Mouse (Mus musculus) gastrocnemius, postnatal 10 days (tissue): Measurements from ENCODE around the gene Psmb2. TPM values are rescaled to one million over a fixed set of nuclear protein-coding genes. Genes with fewer than 3 reads are reported as not detected.

ENCODE experiments used
- DNase-seq: peaks from one replicate; pipeline ENCODE4 v3.0.0; 2021; ENCODE audit warnings: mixed read lengths
- total RNA-seq, 2 experiments: library from RNA; stranded (reverse); gene quantifications; 2 replicates each; pipeline ENCODE4 v1.2.3; 2021

Gene Psmb2
- total RNA-seq, 2 experiments from 2014 or later: 117 to 119 TPM

DNA sequence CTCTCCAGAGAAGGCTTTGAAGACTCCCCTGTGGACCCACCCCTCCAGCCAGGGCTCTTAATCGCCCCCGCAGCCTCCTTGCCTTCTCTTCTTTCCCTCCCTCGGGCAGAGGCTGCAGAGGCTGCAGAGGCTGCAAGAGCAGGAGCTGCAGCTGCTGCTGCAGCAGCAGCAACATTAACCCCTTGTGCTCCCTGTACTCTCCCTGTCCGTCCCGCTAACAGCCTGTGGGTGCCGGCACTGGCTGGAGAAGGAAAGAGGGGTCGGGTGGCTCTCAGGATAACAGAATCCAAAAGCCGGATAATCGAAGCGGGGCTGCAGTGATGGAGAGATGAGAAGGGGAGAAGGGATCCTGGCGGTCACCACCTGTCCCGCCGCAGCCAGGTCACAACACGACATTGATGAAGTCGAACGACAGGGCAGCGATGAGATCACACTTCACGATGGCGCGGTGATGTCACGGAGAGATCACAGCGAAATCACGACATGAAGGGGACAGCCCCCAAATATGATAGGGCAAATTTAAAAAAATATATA lies 75.2 kb downstream of the Psmb2 start:
- peak; percentile 13 for DNase-seq

DNA sequence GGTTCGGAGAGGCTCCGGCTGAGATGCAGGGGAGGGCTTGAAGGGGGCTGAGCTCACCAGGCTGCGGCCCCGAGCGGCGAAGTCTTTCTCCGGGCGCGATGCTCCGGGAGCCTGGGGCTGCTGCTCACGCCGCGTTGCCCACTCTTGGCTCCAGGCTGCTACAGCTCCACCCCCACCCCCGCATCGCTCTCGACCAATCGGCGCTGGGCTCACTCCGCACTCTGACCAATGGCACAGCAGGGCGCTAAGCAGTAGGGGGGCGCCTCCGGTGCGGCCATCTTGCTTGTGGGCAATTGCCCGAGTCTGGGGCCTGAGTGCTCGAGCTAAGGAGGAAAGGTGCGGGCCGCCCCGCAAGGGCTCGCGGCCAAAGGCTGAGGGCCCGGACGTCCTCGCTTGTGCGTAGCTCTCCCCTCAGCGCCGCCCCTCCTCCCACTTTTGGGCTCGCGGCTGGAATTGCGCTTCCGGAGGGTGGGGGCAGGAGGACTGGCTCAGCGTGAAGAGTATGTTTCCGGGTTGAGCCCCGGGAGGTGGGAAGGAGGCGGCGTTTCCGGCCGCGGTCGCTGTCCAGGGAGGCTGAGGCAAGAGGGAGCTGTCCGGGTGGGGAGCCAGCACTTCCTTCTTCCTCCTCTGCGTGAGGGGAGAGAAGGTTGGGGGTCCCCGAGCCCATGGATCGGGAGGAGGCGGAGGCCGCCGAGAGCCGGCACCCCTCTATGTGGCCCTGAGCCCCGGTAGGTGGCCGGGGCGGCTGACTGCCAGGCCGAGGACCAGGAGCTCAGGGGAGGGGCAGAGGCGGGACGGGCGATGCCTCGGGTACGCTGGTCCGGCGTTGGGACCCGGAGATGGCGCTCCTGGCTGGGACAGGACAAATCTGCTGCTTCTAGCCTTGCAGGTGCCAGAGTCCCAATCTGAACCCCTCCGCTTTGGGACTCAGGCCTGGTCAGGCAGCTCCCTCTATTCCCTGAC lies 76.1 kb downstream of the Psmb2 start, which contains the start of the genes Ncdn and AU040320:
Gene Ncdn (minus strand): TSS at position 171 of the 963 bp plus-strand sequence.
Gene AU040320 (plus strand): TSS at position 277 of the 963 bp plus-strand sequence.
- DNase-seq: peak; percentile 95

DNA sequence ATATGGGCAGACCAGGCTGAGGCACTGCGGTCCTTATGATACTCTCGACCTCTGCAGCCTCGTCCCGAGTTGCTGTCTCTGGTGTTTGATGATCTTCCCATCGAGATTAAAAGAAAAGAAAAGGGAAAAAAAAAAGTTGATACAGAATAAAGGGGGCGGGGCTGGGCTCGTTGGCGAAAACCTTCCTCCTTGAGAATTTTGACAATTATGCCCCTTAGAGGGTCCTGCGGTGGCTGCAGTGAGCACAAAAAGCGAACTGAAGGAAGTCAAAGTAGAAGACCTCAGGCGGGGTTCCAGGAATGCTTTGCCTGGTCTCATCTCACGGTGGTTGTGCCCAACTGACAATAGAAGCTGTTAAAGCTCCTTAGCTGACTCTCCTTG lies 76.8 kb downstream of the Psmb2 start:
- DNase-seq: no peak

DNA sequence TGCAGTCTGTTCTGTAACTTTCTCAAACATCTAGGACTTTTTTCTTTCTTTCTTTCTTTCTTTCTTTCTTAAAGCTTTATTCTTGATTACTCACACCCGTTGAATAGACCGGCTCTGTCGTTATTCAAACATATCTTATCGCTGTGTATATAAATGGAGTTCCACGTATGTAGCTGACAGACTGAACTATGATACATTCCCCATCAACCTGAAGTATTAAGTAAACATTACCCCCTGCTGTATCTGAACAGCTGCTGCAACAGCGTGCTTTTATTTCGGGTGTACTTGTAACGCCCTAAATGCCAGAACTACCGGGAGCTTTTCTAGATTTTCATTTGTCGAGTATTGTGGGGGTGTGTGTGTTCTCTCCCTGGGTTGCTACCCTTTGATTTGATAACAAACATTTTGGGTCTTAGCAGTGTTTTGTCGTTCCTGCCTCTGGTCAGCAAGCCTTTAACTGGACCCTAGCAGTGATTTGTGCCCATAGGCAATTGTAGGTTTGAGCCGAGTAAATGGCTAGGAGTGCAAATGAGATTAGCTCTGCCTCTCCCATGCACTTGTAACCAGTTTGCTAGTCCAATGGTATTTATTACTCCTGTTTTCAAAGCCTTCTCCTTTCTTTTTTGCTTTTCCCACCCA lies 77.4 kb downstream of the Psmb2 start:
- DNase-seq: no peak

DNA sequence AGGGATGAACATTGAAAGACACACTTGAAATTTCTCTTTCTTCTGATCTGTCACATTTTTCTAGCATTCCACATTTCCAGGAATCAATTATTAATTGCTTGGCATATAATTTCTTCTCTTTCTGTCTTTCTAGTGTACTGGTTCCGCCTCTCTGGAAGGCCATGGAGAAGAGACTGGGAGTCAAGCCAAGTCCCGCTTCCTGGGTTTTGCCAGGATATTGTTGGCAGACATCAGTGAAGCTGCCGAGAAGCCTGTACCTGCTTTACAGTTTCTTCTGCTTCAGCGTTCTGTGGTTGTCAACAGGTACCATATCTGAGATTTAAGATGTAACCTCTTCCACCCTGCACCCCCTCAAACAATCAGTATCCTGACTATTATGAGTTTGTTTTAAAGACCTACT lies 79.3 kb downstream of the Psmb2 start:
- peak; percentile 10 for DNase-seq

DNA sequence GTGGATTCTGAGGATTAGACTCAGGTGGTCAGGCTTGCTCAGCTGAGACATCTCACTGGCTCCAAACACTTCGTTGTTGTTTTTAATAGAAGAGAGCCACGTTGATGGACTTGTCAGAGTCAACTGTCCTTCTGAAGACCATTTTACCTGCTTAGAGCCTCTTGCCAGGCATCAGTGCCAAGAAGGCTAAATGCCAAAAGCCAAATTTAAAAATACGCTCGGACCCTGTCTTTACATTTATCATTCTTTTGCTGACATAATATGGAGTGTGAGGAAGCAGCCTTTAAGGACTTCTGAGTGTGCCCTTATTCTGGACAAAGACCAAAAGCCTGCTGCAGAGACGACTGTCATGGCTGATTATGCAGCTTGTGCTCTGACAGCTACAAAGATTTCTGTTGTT lies 80.9 kb downstream of the Psmb2 start:
- DNase-seq: no peak

Other genes with a start within 250 kb of the Psmb2 start
- 10 to 100 TPM in 1 of 2 experiments, 1 to 10 TPM in 1; 7.3 to 11.5 TPM for gene Ago3, start 248.1 kb upstream of the Psmb2 start, total RNA-seq
- gene Ago1, start 209.0 kb upstream of the Psmb2 start, total RNA-seq: 10 to 100 TPM in 1 of 2 experiments, 1 to 10 TPM in 1; 9.1 to 13.6 TPM
- gene Ago4, start 144.2 kb upstream of the Psmb2 start, total RNA-seq: 1 to 10 TPM; 1.9 to 2.2 TPM
- gene Clspn, start 120.7 kb upstream of the Psmb2 start, total RNA-seq: 1 to 10 TPM; 5.7 to 6.9 TPM
- 10 to 100 TPM; 13.1 to 14.7 TPM for gene 5730409E04Rik, start 67.8 kb upstream of the Psmb2 start, total RNA-seq
- gene Tfap2e, start 58.6 kb downstream of the Psmb2 start, total RNA-seq: not detected
- 10 to 100 TPM; 12.0 to 13.3 TPM for gene Ncdn, start 75.8 kb downstream of the Psmb2 start, total RNA-seq
- 10 to 100 TPM; 22.2 to 24.2 TPM for gene AU040320, start 75.9 kb downstream of the Psmb2 start, total RNA-seq